Mouse (Mus musculus) retina, embryonic 14.5 days (tissue): ENCODE measurements at regions not wholly inside any gene's neighbourhood (a gene's known extent, or its start where the extent isn't known, plus 50 kb on each side); places are given as distances from the start of the nearest gene placed in this dataset.

ENCODE experiments used
- DNase-seq: peaks from one replicate; pipeline ENCODE4 v3.0.0-alpha.2; 2015; ENCODE audit warnings: low spot score

DNA sequence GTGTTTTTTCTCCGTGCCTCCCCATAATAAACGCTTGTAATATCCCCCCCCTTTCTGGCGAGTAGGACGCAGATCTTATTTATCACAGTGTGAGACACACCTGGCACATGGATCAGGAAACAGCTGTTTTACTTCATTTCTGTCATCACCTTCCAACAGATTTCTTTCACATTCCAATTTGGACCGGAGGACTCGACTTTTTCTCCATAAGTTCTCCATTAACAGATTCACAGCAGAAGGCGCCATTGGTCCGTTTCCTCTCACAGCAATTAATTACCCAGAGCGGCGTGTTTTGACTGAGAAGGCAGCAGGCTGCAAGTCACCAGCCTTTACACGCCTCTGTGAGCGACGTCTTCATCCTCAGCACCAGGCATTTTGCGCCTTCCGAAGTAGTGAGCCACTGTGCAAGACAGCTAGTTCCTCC lies 258.1 kb upstream of the Nt5e start:
- no peak for DNase-seq

DNA sequence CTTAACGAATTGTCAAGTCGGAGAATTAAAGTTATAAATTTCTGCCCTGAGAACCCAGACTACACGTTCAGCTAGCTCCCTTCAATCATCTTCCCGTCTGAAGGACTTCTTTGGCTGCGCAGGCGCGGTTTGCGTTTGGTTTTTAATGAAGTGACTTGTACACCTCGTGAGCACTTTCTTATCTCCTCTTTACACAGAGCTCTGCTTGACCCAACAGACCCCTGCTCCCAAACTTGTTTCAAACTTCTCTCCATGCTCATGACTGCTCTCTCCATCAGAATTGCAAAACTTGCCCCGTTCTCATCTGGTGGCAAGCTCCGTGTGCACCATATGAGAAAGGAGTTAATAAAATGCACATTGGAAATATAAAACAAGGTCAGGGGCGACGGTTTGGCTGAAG lies 257.2 kb upstream of the Nt5e start:
- no peak for DNase-seq

DNA sequence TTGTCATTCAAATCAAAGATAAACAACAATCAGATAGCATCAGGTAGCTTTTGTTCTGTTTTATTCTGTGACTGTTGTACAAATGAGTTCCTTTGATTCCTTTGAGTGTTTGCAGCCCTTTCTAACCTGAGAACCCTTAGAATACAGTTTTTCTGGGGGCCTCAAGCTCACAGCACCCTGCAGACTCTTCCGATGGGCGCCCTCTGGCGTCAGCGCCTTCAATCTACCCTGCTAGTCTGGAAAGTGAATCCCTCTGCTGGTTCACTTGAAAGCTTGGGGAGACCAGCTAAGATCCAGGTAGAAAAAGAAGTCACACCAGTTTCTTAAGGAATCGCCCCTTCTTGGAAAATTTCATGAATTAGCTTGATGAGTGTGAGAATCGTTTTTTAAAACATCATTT lies 253.8 kb upstream of the Nt5e start:
- DNase-seq, result peak; percentile 72

DNA sequence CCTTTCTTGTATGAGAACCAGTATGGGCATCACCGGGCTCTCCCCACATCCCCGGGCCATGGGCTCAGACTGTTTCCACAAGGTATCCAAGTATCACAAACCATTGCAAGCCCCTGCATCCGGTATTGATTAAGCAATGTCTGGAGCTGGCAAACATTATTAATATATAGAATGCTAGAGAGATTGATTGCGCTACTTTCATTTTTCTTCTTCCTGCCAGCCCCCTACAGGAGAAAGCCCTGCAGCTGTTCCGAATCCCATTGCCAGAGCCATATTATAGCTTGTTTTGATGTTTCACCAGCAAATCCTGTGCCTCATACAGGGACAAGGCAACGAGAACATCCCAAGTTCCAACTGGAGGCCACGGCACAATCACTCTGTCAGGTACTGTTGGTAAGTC lies 253.4 kb upstream of the Nt5e start:
- DNase-seq, result no peak

DNA sequence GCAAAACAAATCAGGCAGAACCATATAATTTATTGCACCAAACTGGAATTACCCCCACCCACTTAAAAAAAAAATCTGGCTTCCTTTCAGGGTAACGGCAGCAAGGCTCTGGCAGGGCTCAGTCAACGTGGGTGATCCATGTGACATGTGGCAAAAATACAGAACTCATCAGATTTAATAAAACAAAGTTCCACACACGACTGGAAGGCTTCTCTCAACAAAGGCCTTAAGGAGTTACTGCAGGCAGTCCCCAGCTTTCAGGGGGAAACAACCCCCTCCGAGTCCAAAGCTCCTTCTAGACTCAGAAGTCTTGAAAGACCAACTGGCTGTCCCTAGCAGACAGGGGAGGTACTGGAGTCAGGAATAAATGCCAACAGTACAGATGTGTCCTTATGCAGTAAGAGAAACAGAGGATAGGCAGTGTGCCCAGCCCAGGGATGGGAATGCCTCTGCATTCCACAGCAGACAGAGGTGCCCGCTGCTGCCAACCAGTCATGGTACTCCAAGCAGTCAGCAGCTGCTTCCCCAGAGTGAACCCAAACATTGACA lies 244.0 kb upstream of the Nt5e start:
- no peak for DNase-seq

DNA sequence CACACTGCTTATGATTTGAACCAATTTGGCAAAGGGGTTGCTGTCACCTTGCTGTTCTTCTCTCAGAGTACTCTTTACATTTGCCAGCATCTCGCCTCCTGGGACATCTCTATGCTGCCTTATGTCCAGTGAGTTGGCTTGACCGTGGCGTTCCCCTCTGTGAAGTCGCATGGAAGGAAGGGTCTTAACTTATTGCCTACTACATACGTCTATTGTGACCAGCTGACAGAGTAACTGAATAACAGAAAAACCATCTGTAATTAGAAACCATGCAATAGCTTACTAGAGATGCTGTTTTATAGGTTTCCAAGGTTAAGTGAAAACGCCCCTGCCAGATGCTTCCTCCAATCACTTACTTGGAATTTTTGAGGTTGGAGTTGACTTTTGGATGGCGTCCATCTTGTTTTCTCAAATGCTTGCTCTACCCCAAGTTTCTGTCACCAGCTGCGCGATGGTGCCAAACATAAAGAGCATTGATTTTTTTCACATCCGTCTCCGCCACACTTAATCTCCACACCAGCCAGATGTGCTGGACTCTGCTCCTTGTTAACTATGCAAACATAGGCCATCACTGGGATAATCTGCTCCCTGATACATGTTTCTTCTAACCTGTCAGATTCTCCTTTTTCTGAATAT lies 241.7 kb upstream of the Nt5e start:
- DNase-seq, result no peak

DNA sequence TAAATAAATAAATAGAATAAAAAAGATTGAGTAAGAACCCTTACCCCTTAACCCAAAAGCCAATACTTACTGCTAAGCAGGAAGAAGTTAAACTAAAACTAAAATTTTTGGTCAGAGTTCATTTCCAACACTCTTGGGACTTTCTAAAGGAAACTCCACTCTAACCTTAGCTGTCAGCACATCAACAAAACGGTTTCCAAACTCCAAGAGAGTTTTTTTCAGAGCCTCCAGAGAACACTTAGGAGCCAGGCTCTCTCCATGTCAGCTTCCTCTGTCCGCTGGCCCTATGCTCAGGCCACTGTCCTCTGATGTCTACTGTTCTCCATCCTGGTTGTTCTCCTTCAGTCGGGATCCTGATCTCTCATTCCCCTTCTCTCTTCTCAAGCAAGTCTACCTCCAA lies 241.1 kb upstream of the Nt5e start:
- no peak for DNase-seq

DNA sequence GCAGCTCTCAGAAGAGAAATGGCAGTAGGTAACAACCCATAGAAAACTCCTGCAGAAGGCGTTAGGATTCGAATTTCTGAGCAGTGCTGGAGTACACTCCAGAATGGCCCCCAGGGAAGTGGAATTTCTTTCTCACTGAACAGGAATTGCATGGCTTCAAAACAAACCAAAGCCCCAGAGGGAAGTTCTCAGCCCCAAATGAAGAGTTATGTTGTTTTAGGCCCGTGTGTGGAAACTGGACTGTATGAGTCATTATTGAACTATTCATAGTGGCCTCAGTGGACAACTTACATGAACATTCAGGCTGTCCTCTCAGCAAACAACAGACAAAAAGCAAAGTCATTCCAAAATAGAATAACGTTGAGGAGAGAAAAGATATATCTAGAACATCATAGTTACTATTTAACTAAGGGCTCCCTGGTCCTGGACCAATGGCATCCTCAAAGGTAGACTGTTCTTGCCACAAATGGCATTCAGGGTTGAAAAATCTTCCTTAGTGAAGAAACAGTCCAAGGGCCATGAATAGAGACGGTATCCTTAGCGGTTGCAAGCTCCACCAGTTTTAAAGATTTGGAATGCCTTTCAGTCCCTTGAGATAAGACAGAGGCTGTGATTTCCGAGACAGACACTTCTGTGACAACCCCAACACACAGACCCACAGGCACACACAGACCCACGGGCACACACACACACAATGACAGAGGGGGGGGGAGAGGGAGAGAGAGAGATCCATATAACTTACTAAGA lies 235.0 kb upstream of the Nt5e start:
- no peak for DNase-seq

DNA sequence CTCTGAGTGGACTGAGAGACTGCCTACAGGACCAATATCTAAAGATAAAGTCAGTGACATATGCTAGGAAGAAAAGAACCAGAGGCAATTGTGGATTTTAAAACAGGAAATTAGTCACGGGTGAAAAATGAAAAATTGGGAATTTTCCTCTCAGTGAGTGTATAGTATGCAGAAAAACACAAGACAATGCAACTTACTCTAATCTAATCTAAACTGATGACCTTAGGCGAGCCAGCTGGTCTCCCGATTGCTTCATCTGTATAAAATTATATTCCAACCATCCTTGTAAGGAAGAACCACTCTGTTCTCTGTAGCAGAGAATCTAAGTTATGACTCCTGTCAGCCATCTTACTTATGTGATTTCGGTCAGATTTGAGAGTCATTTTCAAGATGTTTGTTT lies 234.4 kb upstream of the Nt5e start:
- no peak for DNase-seq

DNA sequence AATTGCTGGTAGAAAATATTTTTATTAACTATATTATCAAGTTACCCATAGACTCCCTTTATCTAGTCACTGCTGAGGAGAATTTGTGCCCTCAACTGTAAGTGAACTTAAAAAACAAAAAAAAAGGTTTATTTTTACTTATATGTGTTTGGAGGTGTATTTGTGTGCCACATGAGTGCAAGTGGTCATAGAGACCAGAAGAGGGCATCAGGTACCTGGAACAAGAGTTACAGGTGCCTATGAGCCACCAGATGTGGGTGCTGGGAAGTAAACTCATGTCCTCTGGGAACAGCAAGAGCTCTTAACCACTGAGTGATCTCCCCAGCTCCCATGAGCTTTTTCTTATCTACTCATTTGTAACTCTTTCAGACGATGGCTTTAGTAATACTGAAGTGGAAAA lies 213.9 kb upstream of the Nt5e start:
- DNase-seq, result no peak

DNA sequence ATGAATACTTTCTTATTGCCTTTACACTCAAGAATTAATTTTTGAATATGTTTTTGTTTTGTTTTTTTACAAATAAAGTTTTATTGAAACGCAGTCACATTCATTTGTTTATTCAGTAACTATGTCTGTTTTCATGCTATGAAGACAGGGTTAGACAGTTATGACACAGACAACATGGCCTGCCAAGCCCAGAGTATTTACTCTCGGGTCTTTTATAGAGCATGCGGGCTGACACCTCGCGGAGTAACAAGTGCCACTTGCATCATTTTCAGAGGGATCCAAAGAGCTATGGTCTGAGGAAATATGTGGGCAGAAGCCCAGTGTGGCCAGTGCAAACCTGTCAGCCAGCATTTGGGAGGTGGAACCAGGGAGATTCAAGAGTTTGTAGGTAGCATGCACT lies 206.5 kb upstream of the Nt5e start:
- no peak for DNase-seq

DNA sequence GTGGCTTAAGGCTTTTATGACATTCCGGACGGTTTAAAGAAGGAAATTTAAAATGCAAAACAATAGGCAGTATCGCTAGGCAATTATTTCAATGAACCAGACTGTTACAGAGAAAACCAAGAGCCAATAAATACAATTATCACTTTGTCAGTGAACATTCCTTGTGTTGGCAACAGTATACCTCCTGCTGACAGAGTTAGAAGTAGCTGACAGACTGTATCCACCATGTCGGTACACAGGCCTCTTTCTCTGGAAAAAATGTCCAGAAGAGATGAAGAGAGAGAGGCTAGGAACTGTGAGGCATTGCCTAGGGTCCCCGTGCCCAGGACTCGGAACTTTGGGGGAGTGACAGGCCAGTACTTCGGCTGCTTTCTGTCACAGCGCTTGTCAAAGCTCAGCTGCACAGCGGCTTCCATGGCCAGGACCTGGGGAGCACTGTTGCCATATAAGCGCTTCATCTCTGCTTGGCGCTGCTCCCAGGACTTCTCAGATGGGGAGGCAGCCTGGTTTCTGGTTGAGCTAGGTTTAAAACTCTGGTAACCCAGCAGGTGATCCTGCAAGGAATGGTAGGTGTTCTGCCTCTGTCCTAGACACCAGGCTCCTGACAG lies 205.9 kb upstream of the Nt5e start:
- no peak for DNase-seq

DNA sequence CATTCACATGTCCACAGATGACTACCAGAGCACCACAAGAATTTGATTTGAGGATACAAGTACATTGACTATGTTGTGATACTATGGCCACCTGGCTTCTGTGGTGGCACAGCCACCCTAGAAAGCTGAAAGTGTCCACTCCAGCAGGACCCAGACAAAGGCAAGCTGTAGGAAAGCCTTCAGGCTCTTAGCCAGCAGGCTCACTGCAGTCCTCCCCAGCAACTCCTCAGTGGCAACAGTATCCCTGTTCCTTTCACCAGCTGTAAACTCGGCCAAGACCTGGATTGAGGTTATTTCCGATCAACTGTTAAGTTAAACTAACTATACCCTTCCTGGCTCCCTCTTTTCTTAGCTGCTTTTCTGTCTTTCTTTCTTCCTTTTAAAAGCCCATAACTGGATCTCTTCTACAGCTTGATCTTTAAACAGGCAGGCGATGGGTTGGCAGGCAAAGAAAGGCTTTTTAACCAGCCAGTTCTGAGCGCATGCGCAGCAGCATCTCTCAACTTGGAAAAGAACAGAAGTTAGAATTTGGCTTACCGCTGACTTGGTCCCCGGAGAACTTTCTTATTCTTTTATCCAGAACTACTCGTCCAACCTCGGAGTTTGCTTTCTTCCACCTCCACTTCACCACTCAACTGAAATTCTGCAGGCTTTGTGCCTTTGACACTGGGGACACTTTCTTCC lies 202.5 kb upstream of the Nt5e start:
- DNase-seq, result no peak

DNA sequence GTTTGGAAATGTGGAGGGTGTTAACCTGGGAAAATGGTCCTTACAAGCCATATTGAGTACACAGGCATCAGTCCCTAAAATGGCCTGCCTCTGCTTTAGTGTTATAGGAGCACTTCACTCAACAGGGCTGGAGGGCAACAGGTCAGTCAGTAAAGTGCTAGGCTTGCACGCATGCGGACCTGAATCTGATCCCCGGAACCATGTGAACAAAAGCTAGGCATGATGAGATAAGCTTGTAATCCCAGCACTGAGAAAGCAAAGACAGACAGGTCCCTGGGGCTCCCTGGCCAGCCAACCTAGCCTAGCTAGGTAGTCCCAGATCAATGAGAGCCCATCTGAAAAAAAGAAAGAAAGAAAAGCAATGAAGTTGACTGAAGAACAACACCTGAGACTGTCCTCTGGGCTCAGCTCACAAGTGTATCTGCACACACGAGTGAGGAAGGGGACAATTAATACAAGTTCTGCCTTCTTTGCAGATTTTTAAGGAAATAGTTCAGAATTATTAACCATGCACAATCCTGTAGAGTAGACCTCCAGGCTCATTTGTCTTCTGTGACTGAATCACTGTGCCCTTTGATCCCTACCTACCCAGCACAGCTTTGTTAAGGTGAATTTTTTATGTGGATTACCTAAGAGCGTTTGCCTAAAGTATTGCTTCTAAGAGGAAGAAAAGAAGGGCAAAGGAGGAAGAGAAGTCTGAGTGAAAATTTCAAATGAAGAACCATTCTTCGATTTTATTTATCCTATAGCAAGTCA lies 163.8 kb upstream of the Nt5e start:
- no peak for DNase-seq

DNA sequence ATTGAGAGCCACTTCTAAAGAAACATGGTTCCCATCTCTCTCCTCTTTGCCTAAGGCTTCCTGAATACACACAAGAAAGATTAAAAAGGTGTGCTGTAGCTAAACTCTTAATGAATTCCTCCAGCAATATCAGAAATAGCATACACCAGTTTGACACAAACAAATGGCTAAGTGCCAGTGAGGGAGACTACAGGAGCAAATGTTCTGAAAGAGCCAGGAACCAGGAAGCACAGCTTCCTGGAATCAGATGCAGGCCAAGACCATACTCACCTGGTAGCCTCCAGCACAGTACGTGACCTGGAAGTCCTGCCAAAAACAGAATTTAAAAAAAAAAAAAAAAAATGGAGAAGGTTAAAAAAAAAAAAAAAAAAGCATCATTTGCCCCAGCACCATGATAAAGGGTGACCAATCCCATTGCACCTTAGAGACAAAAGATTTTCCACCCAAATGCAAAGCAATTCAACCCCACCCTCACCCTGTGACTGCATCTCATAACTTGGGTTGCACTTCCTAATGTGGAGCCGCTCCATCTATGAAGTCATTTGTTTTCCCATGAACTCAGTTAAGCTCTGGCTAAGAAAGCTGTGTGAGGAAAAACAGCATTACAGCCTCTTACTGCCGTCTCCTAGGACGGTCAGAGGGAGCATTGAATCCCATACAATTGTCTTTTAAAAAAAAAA lies 149.3 kb upstream of the Nt5e start:
- DNase-seq, result no peak

DNA sequence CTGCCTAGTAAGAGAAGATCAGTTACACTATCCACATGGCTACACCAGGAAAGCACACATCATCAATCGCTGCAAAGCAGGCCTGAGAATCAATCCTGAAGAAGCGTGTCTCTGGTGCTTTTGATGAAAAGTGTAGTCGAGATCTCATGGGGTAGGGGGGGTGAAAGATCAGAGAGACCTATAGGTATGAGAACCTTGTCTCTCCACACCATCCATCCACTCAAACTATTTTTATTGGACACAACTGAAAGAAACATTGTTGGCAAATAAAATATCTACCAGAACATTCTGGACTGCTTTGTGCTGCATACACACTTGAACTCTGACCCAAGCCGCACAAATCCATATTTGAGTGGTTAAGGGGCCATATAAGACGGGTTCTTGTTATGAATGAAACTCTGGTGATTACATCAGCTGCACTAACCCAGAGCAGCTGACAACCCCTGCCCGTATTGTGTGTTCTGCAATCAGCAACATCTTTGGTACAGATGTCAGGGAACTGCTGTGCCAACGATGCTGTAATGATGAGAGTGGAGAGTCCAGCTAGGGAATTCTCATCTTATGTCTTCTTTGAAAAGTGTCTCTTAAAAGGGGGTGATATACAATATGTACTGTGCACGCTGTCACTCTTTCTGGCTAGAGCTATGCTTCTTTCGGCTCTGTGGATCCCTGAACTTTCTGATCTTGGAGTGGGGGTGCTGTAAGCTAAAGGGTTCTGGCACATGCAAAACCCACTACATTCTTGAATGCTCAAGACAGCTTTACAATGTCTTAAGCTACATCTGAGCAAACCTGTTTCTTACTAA lies 145.6 kb upstream of the Nt5e start:
- no peak for DNase-seq

DNA sequence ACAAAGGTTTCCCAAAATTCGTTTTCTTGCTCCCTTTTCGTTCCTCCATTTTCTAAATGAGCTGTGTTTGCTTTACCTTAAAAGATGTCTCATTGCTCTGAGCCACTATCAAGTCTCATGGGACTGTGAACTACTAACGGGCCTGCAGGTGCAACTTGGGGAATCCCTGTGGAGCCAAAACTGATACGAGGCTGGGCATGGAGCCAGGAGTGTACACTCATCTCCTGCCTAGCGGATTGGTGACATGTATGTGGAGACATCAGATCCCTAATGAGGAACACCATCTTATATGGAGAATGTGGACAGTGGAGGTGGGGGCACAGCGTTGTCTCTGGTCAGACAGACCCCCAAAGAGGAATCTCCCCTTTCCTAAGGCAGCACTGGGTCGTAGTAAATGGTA lies 119.6 kb upstream of the Nt5e start:
- DNase-seq, result no peak

DNA sequence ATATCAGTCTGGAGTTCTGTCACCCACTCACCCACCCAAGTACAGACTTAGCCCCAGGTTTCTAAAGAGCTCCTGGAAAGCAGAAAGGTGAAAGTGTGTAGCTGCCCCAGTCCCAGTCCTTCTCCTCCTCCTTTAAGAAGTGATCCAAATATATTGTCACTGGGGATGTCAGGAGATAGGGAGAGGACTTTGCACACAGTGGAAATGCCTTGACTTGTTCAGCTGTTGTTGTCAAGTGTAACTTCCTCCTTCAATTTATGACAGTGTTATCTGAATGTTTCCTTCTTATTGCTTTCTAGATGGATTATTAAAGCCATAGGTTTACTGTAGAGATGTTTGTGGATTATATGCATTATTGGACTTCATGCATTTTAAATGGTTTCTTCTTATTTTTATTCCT lies 119.0 kb upstream of the Nt5e start:
- DNase-seq, result no peak

DNA sequence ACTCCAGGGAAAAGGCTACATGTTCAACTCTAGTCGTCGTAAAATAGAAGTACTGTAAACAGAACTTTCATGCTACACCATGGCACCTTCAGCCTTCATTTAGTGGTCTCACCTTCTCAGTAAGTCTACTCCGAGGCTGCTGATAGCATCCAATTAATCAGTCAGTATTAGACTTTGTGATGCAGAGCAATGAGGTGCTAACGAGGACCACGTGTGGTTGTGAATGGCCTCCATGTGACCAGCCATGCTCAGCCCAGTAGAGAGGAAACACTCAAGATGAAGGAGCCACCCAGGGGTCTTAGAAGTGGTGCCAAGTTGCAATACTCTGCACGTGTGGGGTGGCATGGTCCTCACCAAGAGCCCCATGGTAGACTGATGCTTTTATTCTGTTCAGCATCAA lies 112.2 kb upstream of the Nt5e start:
- DNase-seq, result no peak

DNA sequence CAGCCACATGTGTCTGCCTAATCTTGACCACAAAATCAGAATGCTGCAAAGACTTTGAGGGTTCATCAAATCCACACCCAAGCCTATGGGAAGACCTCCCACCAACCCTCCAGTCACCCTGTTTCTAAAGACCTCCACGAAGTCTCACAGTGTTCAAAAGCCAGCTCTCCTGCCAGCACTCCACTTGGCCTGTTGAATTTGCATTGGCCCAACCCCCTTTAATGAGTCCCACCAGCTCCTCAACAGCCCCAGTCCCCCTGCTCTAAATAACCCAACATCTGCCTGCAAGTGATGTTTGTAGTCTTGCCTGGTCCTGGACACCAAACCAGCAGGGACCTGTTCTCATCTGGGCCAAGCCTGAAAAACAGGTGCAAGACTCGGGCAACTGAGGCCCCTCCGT lies 106.6 kb upstream of the Nt5e start:
- no peak for DNase-seq

DNA sequence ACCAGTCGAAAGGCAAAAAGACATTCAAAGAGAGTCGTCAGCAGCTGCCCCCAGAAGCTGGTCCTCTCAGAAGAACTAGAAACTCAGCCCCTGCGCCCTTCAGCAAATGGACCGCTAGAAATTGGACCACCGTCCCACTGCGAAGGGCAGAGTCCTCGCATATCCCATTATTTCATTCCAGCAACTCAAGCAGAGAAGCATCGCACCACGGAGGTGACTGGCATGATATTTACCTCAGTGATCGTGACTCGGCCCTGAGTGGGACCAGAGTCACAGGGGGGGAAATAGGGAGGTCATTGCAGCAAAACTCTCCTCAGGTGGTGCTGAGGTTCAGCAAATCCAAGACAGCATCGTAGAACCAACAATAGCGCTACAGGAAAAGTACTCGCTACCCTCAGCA lies 105.7 kb upstream of the Nt5e start:
- DNase-seq, result no peak
